Mouse (Mus musculus) testis, adult 2 months (tissue): ENCODE measurements around the gene Cd3e.

Experiments used
- CTCF ChIP-seq: fragments of 200-500 bp; IDR thresholded peaks from 2 replicates; pipeline ENCODE4 v1.5.1; 2012; ENCODE audit warnings: low read depth, mild to moderate bottlenecking, inconsistent platforms, low read length, moderate library complexity; ENCODE audit not compliant: control insufficient read depth, insufficient read depth, insufficient replicate concordance
- POLR2A ChIP-seq: fragments of 200-500 bp; IDR thresholded peaks from 2 replicates; pipeline ENCODE4 v1.6.1; 2012; ENCODE audit warnings: low read depth, mild to moderate bottlenecking, inconsistent platforms, low read length, moderate library complexity; ENCODE audit not compliant: control insufficient read depth

- TF ChIP-seq CTCF = no peak
- no peak for TF ChIP-seq POLR2A
Observed at GRCm38 (mm10) chr9:44986976-44987375, 22.5 kb downstream of the Cd3e start.
